Mouse (Mus musculus) midbrain, embryonic 13.5 days (tissue): Measurements from ENCODE around the gene Npr3. TPM values are rescaled to one million over a fixed set of nuclear protein-coding genes. Genes with fewer than 3 reads are reported as not detected.

Experiments
- ATAC-seq: fragments of 200-750 bp; cut with Nextera tagmentation; 2 replicates; pipeline ENCODE4 v1.8.0; 2017; ENCODE audit warnings: mild to moderate bottlenecking, moderate TSS enrichment, moderate library complexity
- H3K27ac ChIP-seq: fragments of 300-500 bp; sonication (generic); 2 replicates; pipeline ENCODE4 v1.5.1; 2015; ENCODE audit warnings: inconsistent platforms, mild to moderate bottlenecking, moderate library complexity
- H3K27me3 ChIP-seq: fragments of 300-500 bp; sonication (generic); 2 replicates; pipeline ENCODE4 v1.6.1; 2015; ENCODE audit warnings: mild to moderate bottlenecking, inconsistent platforms
- H3K36me3 ChIP-seq: fragments of 300-500 bp; sonication (generic); 2 replicates; pipeline ENCODE4 v1.6.1; 2015; ENCODE audit warnings: mild to moderate bottlenecking, inconsistent platforms
- H3K4me1 ChIP-seq: fragments of 300-500 bp; sonication (generic); replicated peaks from 2 replicates; pipeline ENCODE4 v1.6.1; 2015; ENCODE audit warnings: inconsistent platforms
- H3K4me2 ChIP-seq: fragments of 300-500 bp; sonication (generic); replicated peaks from 2 replicates; pipeline ENCODE4 v1.6.1; 2015; ENCODE audit warnings: moderate library complexity, mild to moderate bottlenecking, inconsistent platforms
- H3K4me3 ChIP-seq: fragments of 300-500 bp; sonication (generic); replicated peaks from 2 replicates; pipeline ENCODE4 v1.5.1; 2015; ENCODE audit warnings: mild to moderate bottlenecking, inconsistent platforms
- H3K9ac ChIP-seq: fragments of 300-500 bp; sonication (generic); replicated peaks from 2 replicates; pipeline ENCODE4 v1.6.1; 2015; ENCODE audit warnings: mild to moderate bottlenecking, inconsistent platforms
- H3K9me3 ChIP-seq: fragments of 300-500 bp; sonication (generic); 2 replicates; pipeline ENCODE4 v1.6.1; 2016; ENCODE audit warnings: mild to moderate bottlenecking, inconsistent platforms
- WGBS: fragments of 180-500 bp; shearing (Covaris S2); methylation state at CpG from one replicate; pipeline ENCODE4 v1.1.7; 2015; 5-methylcytosine and 5-hydroxymethylcytosine counted together
- polyA plus RNA-seq: library from polyadenylated mRNA; unstranded; fragments of >200 nt; fragmentation: Nextera tagmentation; extraction: Ambion mirVana; gene quantifications from 2 replicates; pipeline ENCODE4 v1.2.1, GENCODE M21; 2015

Npr3 gene
- polyA plus RNA-seq, 1 experiment from 2014 or later: 1.2 TPM

DNA sequence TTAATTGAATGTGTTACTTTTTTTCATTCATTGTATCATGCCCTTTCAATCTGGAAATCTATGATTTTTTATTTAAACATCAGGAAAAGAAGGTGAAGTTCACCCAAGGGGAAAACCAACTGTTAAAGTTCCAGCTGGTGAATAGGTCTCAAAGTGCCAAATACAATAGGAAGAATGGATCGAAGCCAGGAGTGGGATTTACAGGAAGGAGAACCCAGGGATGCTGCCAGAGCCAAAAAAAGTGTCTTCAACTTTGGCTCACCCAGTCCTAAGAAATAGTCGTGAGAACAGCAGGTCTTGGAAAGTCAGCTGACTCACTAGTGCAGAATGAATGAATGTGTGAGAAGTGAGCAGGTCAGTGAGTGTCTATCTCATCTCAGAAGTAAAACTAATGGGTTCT, 29.8 kb downstream of the Npr3 start:
- Histone ChIP-seq H3K36me3 (no peaks in the 10 kb centered on the region), H3K4me3 (no peak overlapping the region), H3K27ac (no peak overlapping the region), H3K4me2 (no peak overlapping the region), H3K9me3 (no peaks in the 10 kb centered on the region), H3K4me1 (no peaks in the 10 kb centered on the region), H3K9ac (no peak overlapping the region), H3K27me3 (no peaks in the 10 kb centered on the region)
- 73% methylated on average over 2 of the region's 2 CpGs for WGBS
- ATAC-seq: no peak

DNA sequence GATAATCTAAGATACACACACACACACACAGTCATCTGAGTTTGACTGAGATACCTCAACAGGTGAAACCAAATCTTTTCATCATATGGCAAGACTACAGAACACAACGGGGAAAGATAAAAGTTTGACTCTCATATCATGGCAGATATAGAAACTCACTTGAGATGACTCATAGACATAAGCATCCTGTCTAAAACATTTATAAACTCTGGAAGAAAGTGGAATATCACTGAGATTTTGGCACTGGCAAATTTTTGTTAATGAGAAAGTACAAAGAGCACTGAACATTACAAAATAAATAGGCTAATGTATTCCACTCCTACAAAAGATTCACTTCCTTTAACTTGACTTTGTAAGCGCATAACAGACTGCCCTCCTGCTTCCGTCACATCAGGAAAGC, 40.2 kb downstream of the Npr3 start:
- WGBS: 97% methylated on average over 3 of the region's 3 CpGs
- Histone ChIP-seq H3K36me3 (no peaks in the 10 kb centered on the region), H3K9me3 (no peaks in the 10 kb centered on the region), H3K27me3 (no peaks in the 10 kb centered on the region), H3K27ac (no peak overlapping the region), H3K4me1 (no peaks in the 10 kb centered on the region), H3K9ac (no peak overlapping the region), H3K4me3 (no peak overlapping the region), H3K4me2 (no peak overlapping the region)
- ATAC-seq: no peak

DNA sequence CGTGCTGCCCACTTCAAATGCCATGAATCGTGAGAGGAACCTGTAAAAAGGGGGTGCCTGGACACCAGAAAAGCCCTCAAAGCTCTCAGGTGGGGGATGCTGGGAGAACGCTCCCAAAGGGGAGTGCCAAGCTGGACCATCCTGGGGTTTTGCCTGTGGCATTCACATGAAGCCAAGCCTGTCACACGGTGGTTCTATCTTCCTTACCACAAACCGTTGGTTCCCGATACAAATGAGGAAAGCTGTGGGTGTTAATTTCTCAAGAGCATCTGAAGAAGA, 43.6 kb downstream of the Npr3 start:
- no peaks in the 10 kb centered on the region for H3K4me1 ChIP-seq
- ATAC-seq: no peak
- H3K36me3 ChIP-seq: no peaks in the 10 kb centered on the region
- H3K27me3 ChIP-seq: no peaks in the 10 kb centered on the region
- no peak overlapping the region for H3K27ac ChIP-seq
- no peaks in the 10 kb centered on the region for H3K9me3 ChIP-seq
- no peak overlapping the region for H3K4me2 ChIP-seq
- 91% methylated on average over 6 of the region's 6 CpGs for WGBS
- no peak overlapping the region for H3K4me3 ChIP-seq
- H3K9ac ChIP-seq: no peak overlapping the region

DNA sequence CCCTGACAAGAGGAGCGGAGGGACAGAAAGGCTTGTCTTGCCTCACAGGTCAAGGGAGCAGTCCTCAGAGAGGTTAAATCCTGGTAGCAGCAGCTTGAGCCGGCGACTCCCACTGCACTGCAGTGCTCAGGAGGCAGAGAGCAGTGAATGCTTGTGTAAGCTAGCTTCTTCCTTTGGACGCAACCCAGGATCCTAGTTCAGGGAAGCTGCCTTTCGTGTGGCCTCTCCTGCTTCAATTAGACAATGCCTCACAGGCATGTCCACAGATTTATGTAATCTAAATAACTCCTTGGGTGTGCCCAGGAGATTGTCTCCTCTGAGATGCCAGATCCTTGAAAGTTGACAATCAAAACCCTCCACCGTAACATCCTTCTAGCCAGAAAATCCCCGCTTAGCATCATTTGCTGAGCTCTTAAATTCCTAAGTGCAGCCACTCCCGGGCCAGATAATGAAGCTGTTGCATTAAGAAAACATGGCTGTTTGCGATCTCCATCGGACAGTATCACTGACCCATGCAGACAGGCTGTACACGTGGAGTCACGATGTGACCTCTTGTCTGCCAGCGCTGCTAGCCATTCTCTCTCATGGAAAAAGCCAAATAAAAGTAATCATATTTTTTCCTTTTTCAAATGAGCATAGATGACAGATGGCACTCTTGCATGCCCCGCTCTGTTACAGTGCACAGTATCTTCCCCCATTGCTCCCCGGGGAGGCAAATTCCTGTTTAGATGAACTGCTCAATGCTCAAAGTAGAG, 44.1 kb downstream of the Npr3 start:
- H3K27me3 ChIP-seq: no peaks in the 10 kb centered on the region
- no peaks in the 10 kb centered on the region for H3K9me3 ChIP-seq
- WGBS: 80% methylated on average over 15 of the region's 15 CpGs
- no peak overlapping the region for H3K27ac ChIP-seq
- H3K36me3 ChIP-seq: no peaks in the 10 kb centered on the region
- H3K4me1 ChIP-seq: no peaks in the 10 kb centered on the region
- ATAC-seq: no peak
- H3K9ac ChIP-seq: no peak overlapping the region
- H3K4me3 ChIP-seq: no peak overlapping the region
- no peak overlapping the region for H3K4me2 ChIP-seq

DNA sequence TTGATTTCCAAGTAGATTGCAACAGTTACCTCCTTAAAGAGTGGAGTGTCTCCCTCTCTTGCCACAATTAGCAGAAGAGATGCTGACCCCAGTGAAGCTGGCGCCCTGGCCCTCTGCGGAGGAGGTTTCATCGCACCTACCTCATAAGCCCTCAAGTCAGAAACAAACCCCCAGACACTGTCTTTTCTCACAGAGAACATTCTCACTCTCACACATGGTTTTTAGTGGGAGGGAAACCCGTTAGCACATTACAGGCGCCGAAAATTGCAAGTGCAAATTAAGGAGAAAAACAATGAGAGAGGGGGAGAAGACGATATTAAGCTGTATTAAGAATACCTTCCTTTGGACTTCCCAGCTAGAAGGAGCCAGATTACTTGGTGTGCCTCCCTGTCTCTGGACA, 44.8 kb downstream of the Npr3 start:
- WGBS: 92% methylated on average over 7 of the region's 7 CpGs
- H3K9me3 ChIP-seq: no peaks in the 10 kb centered on the region
- no peaks in the 10 kb centered on the region for H3K27me3 ChIP-seq
- H3K9ac ChIP-seq: no peak overlapping the region
- H3K4me2 ChIP-seq: no peak overlapping the region
- no peak for ATAC-seq
- no peaks in the 10 kb centered on the region for H3K36me3 ChIP-seq
- no peak overlapping the region for H3K27ac ChIP-seq
- no peaks in the 10 kb centered on the region for H3K4me1 ChIP-seq
- H3K4me3 ChIP-seq: no peak overlapping the region

DNA sequence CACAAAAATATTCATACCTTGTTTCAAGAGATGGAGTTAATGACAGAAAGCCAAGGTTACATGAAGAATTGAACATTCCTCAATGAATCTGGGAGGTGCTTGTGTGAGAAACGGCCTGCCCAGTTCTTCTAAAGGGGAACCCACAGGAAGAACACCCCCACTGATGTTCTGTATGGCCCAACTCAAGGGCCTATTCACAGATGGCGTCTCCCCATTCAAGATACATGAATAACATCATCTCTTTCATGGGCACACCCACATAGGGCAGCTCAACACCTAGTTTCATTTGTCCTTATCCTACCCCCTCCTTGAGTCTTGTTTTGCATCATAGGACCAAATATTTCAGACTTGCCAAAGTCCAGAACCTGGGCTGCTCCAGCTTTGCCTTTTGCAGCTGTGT, 46.8 kb downstream of the Npr3 start:
- Histone ChIP-seq H3K4me1 (no peaks in the 10 kb centered on the region), H3K4me2 (no peak overlapping the region), H3K27me3 (no peaks in the 10 kb centered on the region), H3K9ac (no peak overlapping the region), H3K9me3 (no peaks in the 10 kb centered on the region), H3K36me3 (no peaks in the 10 kb centered on the region), H3K4me3 (no peak overlapping the region), H3K27ac (no peak overlapping the region)
- WGBS: 76% methylated on average over 2 of the region's 2 CpGs
- no peak for ATAC-seq

DNA sequence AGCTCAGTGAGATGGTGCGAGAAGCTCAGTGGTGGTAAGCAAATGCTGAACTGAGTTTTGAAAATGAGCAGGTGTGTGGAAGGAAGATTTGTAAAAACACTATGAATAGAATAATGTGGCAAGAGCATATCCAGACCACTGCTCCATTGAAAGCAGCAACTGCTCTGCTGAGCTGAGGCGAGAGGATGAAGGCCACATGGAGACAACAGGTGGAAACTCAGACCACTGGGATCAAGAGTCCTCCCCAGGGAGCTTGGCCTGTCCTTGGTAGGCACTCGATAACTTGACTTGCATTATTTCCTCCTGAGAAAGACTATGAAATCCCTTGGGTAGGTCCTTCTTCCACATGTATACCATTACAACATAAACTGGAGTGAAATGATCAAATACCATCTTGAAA, 47.3 kb downstream of the Npr3 start:
- WGBS: 92% methylated on average over 3 of the region's 3 CpGs
- no peak overlapping the region for H3K9ac ChIP-seq
- no peaks in the 10 kb centered on the region for H3K36me3 ChIP-seq
- H3K4me1 ChIP-seq: no peaks in the 10 kb centered on the region
- ATAC-seq: no peak
- no peaks in the 10 kb centered on the region for H3K27me3 ChIP-seq
- no peak overlapping the region for H3K4me3 ChIP-seq
- H3K27ac ChIP-seq: no peak overlapping the region
- H3K9me3 ChIP-seq: no peaks in the 10 kb centered on the region
- H3K4me2 ChIP-seq: no peak overlapping the region

DNA sequence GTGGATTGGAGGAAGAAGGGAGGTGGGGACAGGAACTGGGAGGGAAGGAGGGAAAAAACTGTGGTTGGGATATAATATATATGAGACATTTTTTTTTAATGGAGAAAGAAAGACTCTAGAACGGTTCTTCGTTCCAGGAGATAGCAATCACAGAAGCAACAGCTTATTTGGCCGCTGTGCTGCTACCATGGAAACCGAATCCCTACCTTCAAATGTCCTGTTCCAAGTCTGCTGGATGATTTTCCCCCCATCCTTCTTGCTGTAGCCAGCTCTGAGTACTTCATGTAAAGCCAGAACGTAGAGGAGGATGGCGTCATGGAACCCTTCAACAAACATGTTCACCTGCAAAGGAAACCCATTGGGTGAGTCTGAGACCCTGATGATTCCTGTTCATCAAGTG, 48.7 kb downstream of the Npr3 start:
- no peaks in the 10 kb centered on the region for H3K9me3 ChIP-seq
- no peaks in the 10 kb centered on the region for H3K4me1 ChIP-seq
- H3K4me3 ChIP-seq: no peak overlapping the region
- H3K9ac ChIP-seq: no peak overlapping the region
- no peaks in the 10 kb centered on the region for H3K27me3 ChIP-seq
- H3K27ac ChIP-seq: no peak overlapping the region
- ATAC-seq: no peak
- H3K4me2 ChIP-seq: no peak overlapping the region
- no peaks in the 10 kb centered on the region for H3K36me3 ChIP-seq
- 92% methylated on average over 6 of the region's 6 CpGs for WGBS

DNA sequence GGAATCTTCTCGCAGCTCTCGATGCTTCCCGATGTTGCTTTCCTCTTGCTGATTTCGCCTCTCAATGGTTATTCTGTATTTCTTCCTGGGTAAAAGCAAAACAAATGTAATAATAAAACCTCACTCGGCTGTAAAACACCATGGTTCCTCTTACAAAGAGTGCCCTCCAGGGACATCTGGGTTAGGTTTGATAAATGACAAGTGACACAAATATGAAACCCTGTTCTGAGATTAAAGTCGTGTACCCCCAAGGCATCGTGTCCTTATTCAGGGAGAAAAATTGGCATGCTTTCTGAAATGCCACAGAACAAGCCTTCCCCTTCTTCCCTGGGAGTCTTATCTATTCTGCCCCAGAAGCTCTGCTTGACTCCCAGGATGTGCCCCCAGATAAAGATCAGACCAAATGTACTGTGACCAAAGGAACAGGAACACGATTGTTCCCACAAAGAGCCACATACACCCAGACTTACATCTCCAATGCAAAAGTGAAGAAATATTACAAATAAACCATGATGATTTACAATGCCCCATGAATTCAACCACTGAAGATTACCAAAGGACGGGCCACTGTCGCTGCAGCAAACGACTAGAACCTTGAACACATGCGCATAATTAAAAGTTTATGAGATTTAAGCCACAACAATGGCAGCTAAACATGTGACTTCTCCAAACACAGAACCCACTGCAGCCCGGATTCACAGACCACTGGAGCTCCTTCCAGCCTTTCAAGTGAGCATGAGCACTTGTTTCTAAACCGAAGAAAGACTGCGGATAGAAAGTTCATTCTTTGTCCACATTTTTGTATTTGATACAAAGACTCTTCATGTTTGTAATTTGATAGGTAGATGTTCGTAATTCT, 61.7 kb downstream of the Npr3 start:
- Histone ChIP-seq H3K36me3 (no peaks in the 10 kb centered on the region), H3K27me3 (no peaks in the 10 kb centered on the region), H3K4me1 (peaks cover 3% of the 10 kb centered on the region; the same call in 1 of the 2 replicates), H3K9me3 (no peaks in the 10 kb centered on the region), H3K4me3 (no peak overlapping the region), H3K4me2 (no peak overlapping the region), H3K27ac (no peak overlapping the region), H3K9ac (no peak overlapping the region)
- WGBS: 59% methylated on average over 16 of the region's 16 CpGs
- peak; percentile 63 for ATAC-seq

DNA sequence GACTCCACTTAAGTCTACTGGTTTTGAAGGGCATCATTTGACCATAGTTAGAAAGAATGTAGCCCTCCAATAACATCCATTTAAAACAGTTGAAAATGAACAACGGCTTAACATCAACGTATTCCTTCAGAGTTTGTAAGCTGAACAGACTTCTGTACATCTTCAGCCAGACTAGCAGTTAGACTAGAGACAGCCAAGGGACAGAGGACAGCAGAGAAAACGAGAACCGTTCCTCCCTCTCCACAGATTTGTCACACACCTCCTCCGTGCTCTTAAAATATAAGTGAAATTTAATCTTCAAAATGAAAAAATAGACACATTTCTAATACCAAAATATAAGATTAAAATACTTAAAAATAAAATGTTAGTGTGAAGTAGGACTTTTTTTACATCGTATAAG, 63.0 kb downstream of the Npr3 start:
- Histone ChIP-seq H3K27ac (no peak overlapping the region), H3K9me3 (no peaks in the 10 kb centered on the region), H3K4me1 (peaks cover 3% of the 10 kb centered on the region; the same call in 1 of the 2 replicates), H3K27me3 (no peaks in the 10 kb centered on the region), H3K4me2 (no peak overlapping the region), H3K4me3 (no peak overlapping the region), H3K36me3 (no peaks in the 10 kb centered on the region), H3K9ac (no peak overlapping the region)
- ATAC-seq: no peak
- WGBS: 93% methylated on average over 6 of the region's 6 CpGs

DNA sequence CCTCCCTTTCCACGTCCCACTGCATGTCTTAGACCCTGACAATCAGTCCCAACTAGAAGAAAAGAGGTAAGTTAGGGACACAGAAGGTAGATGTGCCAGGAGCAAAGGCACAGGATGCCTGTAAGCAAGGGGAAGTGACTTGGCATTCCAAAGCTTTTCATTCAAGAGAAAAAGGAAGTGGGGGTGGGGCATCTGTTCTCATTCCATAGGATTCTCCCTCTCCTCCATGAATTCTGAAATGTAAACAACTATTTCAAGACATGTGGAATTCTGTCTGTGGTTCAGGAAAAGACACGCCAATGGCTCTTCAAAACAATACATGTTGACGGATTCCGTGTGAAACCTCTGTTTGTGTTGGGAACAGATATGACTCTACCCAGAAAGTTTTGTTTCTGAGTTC, 65.3 kb downstream of the Npr3 start:
- WGBS: 83% methylated on average over 4 of the region's 4 CpGs
- H3K36me3 ChIP-seq: no peaks in the 10 kb centered on the region
- H3K9me3 ChIP-seq: no peaks in the 10 kb centered on the region
- no peak overlapping the region for H3K27ac ChIP-seq
- H3K4me2 ChIP-seq: no peak overlapping the region
- H3K4me1 ChIP-seq: peaks cover 3% of the 10 kb centered on the region; the same call in 1 of the 2 replicates
- no peak for ATAC-seq
- no peak overlapping the region for H3K4me3 ChIP-seq
- H3K9ac ChIP-seq: no peak overlapping the region
- H3K27me3 ChIP-seq: no peaks in the 10 kb centered on the region

DNA sequence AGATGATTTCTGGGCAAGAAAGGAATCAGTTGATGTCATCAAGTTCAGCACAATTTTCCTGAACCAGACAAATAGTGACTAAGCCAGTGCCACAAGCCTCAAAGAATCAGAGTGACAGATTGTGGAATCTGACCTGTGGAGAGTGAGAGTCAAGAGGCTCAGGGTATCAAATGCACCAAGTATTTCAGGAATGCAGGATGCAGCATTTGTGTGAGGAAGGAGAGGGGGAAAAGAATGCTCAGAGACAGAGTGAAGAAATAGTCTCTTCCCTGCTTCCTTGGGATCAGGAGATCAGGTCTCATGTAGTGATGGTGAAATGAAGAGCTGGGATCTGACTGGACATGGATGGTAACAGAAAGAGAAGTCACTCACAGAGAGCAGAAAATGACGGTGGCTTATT, 71.2 kb downstream of the Npr3 start:
- H3K4me2 ChIP-seq: no peak overlapping the region
- no peaks in the 10 kb centered on the region for H3K36me3 ChIP-seq
- 72% methylated on average over 1 of the region's 1 CpGs for WGBS
- no peak overlapping the region for H3K9ac ChIP-seq
- no peaks in the 10 kb centered on the region for H3K4me1 ChIP-seq
- no peak for ATAC-seq
- H3K27me3 ChIP-seq: no peaks in the 10 kb centered on the region
- H3K9me3 ChIP-seq: no peaks in the 10 kb centered on the region
- H3K4me3 ChIP-seq: no peak overlapping the region
- H3K27ac ChIP-seq: no peak overlapping the region
